Mouse (Mus musculus): ENCODE measurements at regions not wholly inside any gene's neighbourhood (a gene's known extent, or its start where the extent isn't known, plus 50 kb on each side); places are given as distances from the start of the nearest gene placed in this dataset.

DNA sequence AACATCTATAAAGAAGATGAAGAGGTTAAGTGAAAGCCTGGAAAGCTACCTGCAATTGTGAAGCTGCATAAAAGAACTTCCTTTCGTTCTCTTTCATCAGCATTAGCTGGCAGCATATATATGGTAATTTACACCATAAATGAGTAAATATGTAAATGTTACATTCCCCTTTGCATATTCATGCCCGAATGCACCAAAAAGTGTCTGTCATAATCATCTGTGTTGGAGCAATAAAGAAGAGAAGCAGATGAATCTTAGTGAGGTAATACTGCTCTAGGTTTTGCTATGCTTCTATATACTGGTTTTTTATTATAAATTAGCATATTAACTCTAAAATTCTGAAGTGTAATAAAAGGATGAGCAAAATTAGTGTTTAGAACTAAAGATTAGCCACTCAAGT lies 332.9 kb upstream of the Impad1 start:
- TF ChIP-seq CTCF (IDR thresholded peaks at IDR 0.05; ENCODE audit: borderline replicate concordance, insufficient read depth, low read depth, low read length): no peak
- TF ChIP-seq POLR2A (IDR thresholded peaks at IDR 0.05; ENCODE audit: borderline replicate concordance, insufficient read depth, low read length): no peak

All from cerebellum, adult 2 months (tissue).